Mouse (Mus musculus): ENCODE measurements at regions not wholly inside any gene's neighbourhood (a gene's known extent, or its start where the extent isn't known, plus 50 kb on each side); places are given as distances from the start of the nearest gene placed in this dataset.

DNA sequence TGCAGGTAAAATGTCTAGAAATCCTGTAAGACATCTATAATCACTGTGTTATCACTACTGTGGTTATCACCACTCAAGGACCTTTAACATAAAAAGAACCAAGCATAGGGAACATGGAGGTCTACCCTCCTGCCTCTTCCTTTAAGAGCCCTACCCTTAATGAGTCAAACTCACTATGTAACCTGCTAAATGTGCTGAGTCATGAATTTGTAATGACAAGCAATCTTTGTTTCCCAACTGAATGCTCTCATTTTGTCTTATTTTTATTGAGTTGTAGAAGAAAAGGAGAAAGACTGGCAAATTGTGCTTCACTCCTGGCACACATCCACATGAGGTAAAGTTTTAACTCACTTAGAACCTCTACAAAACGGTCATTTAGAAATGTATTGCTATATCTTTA, 301.8 kb upstream of the Rnf219 start:
- WGBS = 68% methylated on average over 1 of the region's 1 CpGs
- no peak for ATAC-seq (ENCODE audit: low FRiP score, low read depth)
- Histone ChIP-seq H3K9ac (no peak overlapping the region), H3K4me2 (no peak overlapping the region), H3K4me3 (no peak overlapping the region), H3K4me1 (replicated peaks) (no peaks in the 10 kb centered on the region), H3K27me3 (no peaks in the 10 kb centered on the region), H3K27ac (replicated peaks) (no peak overlapping the region), H3K9me3 (no peaks in the 10 kb centered on the region), H3K36me3 (no peaks in the 10 kb centered on the region)

DNA sequence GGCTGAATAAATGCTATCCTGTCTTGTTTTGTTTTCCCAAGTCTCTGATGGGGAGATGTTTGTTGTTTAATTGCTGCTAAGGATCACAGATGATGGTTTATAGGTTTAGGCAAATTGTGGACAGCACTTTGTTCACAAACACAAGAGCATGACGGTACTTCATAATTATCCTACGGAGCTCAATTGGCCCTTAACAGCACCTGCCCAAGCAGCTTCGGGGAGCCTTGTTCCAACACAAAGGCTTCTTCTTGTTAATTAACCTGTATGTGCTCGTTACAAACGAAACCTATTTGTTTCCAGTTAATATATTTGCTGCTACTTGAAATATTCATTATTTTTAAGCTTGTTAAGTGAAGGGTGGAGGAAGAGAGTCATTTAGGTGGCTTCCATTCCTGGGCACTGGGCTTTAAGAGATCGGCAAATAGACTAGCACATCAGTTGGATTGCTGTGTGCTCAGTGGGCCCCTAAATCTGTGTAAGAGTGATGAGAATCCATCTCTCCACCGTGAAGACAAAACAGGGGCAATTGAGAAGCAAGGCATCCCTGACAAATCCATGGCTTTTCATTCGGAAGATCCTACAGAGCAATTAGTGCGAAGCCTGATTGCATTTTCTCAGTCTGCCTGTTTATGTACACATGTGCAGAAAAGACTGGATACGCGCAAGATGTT, 299.6 kb upstream of the Rnf219 start:
- Histone ChIP-seq H3K4me3 (no peak overlapping the region), H3K4me2 (no peak overlapping the region), H3K9me3 (no peaks in the 10 kb centered on the region), H3K27me3 (no peaks in the 10 kb centered on the region), H3K27ac (replicated peaks) (no peak overlapping the region), H3K9ac (no peak overlapping the region), H3K4me1 (replicated peaks) (no peaks in the 10 kb centered on the region), H3K36me3 (no peaks in the 10 kb centered on the region)
- 61% methylated on average over 11 of the region's 11 CpGs for WGBS
- no peak for ATAC-seq (ENCODE audit: low FRiP score, low read depth)

DNA sequence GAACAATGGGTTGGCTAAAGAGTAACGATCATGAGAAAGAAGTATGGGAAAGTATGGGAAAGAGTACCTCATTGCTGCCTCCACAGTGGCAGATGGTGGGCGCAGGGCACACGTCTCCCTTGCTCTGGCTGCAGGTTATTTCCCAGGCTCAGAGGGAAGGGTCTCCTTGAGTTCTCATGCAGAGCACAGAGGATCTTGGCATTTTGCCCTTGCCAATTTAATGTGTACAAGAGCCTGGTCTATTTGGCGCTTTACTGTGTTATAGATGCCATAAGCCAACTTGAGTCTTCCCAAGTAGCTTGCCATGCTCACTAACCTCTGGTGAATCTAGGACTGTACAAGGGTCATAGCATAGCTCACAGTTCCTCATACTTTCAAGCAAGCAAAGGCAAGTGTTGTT, 296.7 kb upstream of the Rnf219 start:
- 0 out of 2 replicates have a peak, but pooled peaks cover 3% of the 10 kb centered on the region for H3K27me3 ChIP-seq
- WGBS = 74% methylated on average over 4 of the region's 4 CpGs
- no peak overlapping the region for H3K4me2 ChIP-seq
- H3K9ac ChIP-seq = no peak overlapping the region
- no peak overlapping the region for H3K27ac ChIP-seq (replicated peaks)
- H3K36me3 ChIP-seq = no peaks in the 10 kb centered on the region
- no peaks in the 10 kb centered on the region for H3K9me3 ChIP-seq
- H3K4me1 ChIP-seq (replicated peaks) = no peaks in the 10 kb centered on the region
- H3K4me3 ChIP-seq = no peak overlapping the region
- ATAC-seq (ENCODE audit: low FRiP score, low read depth) = no peak

DNA sequence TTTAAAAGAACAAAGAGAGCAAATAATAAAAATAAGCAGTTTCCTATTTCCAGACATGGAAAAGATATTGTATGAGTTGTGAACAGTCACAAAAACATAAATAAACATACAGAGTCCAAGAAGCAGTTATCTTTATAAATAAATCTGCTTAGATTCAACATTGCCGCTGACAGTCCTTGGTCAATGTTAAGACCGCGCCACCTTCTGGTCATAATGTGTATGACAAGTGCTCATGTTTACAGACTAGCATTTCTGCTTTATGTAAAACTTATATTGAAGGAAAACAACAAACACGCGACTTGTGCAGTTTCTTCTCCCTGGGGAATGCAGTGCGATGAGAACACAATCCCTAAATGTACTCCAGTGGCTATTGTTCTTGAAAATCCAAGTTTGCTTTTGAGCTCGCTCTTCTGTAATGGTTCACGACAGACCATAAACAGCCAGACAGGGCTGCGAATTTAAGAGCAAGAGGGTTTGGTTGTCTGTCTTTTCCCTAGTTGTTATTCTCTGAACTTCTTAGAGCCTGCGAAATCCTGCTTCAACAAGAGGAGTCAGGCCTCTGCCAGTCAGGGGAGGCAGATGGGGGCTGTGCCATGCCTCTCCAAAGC, 291.6 kb upstream of the Rnf219 start:
- no peak overlapping the region for H3K27ac ChIP-seq (replicated peaks)
- H3K4me1 ChIP-seq (replicated peaks) = no peaks in the 10 kb centered on the region
- no peaks in the 10 kb centered on the region for H3K9me3 ChIP-seq
- H3K9ac ChIP-seq = no peak overlapping the region
- H3K27me3 ChIP-seq = 0 out of 2 replicates have a peak, but pooled peaks cover 3% of the 10 kb centered on the region
- WGBS = 33% methylated on average over 10 of the region's 10 CpGs
- no peaks in the 10 kb centered on the region for H3K36me3 ChIP-seq
- H3K4me2 ChIP-seq = no peak overlapping the region
- ATAC-seq (ENCODE audit: low FRiP score, low read depth) = no peak
- H3K4me3 ChIP-seq = no peak overlapping the region

DNA sequence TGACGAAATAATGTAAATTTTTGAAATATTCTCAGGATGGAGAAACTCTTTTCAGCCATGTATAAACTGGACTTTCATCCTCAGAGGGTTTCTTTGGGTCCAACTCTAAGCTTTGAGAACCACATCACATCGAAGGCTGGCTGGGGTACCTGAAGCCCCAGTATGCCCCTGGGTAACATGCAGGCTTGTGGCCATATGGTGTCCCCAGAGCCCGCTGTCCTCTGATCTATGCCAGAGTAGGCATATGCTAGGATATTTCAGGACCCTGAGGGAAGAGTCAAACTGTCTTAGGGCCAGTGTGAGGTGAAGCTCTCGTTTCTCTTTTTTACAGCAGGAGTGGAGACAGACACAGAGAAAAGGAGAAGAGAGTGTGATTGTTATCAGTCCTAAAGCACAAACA, 289.6 kb upstream of the Rnf219 start:
- Histone ChIP-seq H3K27ac (replicated peaks) (no peak overlapping the region), H3K36me3 (no peaks in the 10 kb centered on the region), H3K9ac (no peak overlapping the region), H3K4me3 (no peak overlapping the region), H3K4me1 (replicated peaks) (no peaks in the 10 kb centered on the region), H3K27me3 (0 out of 2 replicates have a peak, but pooled peaks cover 3% of the 10 kb centered on the region), H3K4me2 (no peak overlapping the region), H3K9me3 (no peaks in the 10 kb centered on the region)
- 65% methylated on average over 4 of the region's 4 CpGs for WGBS
- ATAC-seq (ENCODE audit: low FRiP score, low read depth) = no peak

GRCm38 (mm10) chr14:104805332-104805731, 282.9 kb upstream of the Rnf219 start:
- Histone ChIP-seq H3K4me1 (replicated peaks) (no peaks in the 10 kb centered on the region), H3K9ac (no peak overlapping the region), H3K4me2 (no peak overlapping the region), H3K4me3 (no peak overlapping the region), H3K27ac (replicated peaks) (no peak overlapping the region), H3K36me3 (no peaks in the 10 kb centered on the region), H3K9me3 (no peaks in the 10 kb centered on the region), H3K27me3 (no peaks in the 10 kb centered on the region)
- no peak for ATAC-seq (ENCODE audit: low FRiP score, low read depth)
- 90% methylated on average over 10 of the region's 10 CpGs for WGBS

GRCm38 (mm10) chr14:104796348-104796965, 274.0 kb upstream of the Rnf219 start:
- no peaks in the 10 kb centered on the region for H3K36me3 ChIP-seq
- no peak overlapping the region for H3K27ac ChIP-seq (replicated peaks)
- H3K9me3 ChIP-seq = no peaks in the 10 kb centered on the region
- no peak overlapping the region for H3K4me3 ChIP-seq
- no peak overlapping the region for H3K9ac ChIP-seq
- H3K4me2 ChIP-seq = no peak overlapping the region
- 74% methylated on average over 17 of the region's 17 CpGs for WGBS
- H3K27me3 ChIP-seq = no peaks in the 10 kb centered on the region
- ATAC-seq (ENCODE audit: low FRiP score, low read depth) = no peak; the same call in 1 of the 2 replicates
- no peaks in the 10 kb centered on the region for H3K4me1 ChIP-seq (replicated peaks)

- 42% methylated on average over 3 of the region's 3 CpGs for WGBS
- no peak for ATAC-seq (ENCODE audit: low FRiP score, low read depth)
These were observed 266.9 kb upstream of the Rnf219 start for GRCm38 (mm10) chr14:104789346-104789745.

GRCm38 (mm10) chr14:104785066-104785465, 262.6 kb upstream of the Rnf219 start:
- Histone ChIP-seq H3K27me3 (no peaks in the 10 kb centered on the region), H3K27ac (replicated peaks) (no peak overlapping the region), H3K9me3 (no peaks in the 10 kb centered on the region), H3K4me1 (replicated peaks) (no peaks in the 10 kb centered on the region), H3K36me3 (no peaks in the 10 kb centered on the region), H3K9ac (no peak overlapping the region), H3K4me2 (no peak overlapping the region), H3K4me3 (no peak overlapping the region)
- ATAC-seq (ENCODE audit: low FRiP score, low read depth) = no peak
- WGBS = 80% methylated on average over 12 of the region's 12 CpGs

More at GRCm38 (mm10) chr14:104789346-104789745, 266.9 kb upstream of the Rnf219 start:
- Histone ChIP-seq H3K9ac (no peak overlapping the region), H3K4me1 (replicated peaks) (no peaks in the 10 kb centered on the region), H3K9me3 (no peaks in the 10 kb centered on the region), H3K4me2 (no peak overlapping the region), H3K4me3 (no peak overlapping the region), H3K27ac (replicated peaks) (no peak overlapping the region), H3K27me3 (no peaks in the 10 kb centered on the region), H3K36me3 (no peaks in the 10 kb centered on the region)

GRCm38 (mm10) chr14:104769938-104770337, 247.5 kb upstream of the Rnf219 start:
- no peak overlapping the region for H3K4me3 ChIP-seq
- H3K36me3 ChIP-seq = no peaks in the 10 kb centered on the region
- 58% methylated on average over 4 of the region's 4 CpGs for WGBS
- H3K4me2 ChIP-seq = no peak overlapping the region
- no peak for ATAC-seq (ENCODE audit: low FRiP score, low read depth)
- no peak overlapping the region for H3K27ac ChIP-seq (replicated peaks)
- H3K27me3 ChIP-seq = no peaks in the 10 kb centered on the region
- H3K9me3 ChIP-seq = no peaks in the 10 kb centered on the region
- H3K4me1 ChIP-seq (replicated peaks) = no peaks in the 10 kb centered on the region
- H3K9ac ChIP-seq = no peak overlapping the region

GRCm38 (mm10) chr14:104734213-104734612, 211.8 kb upstream of the Rnf219 start:
- no peaks in the 10 kb centered on the region for H3K27me3 ChIP-seq
- no peaks in the 10 kb centered on the region for H3K4me1 ChIP-seq (replicated peaks)
- H3K9ac ChIP-seq = no peak overlapping the region
- ATAC-seq (ENCODE audit: low FRiP score, low read depth) = no peak
- H3K36me3 ChIP-seq = no peaks in the 10 kb centered on the region
- H3K4me2 ChIP-seq = no peak overlapping the region
- WGBS = 51% methylated on average over 3 of the region's 3 CpGs
- no peaks in the 10 kb centered on the region for H3K9me3 ChIP-seq
- H3K27ac ChIP-seq (replicated peaks) = no peak overlapping the region
- no peak overlapping the region for H3K4me3 ChIP-seq

DNA sequence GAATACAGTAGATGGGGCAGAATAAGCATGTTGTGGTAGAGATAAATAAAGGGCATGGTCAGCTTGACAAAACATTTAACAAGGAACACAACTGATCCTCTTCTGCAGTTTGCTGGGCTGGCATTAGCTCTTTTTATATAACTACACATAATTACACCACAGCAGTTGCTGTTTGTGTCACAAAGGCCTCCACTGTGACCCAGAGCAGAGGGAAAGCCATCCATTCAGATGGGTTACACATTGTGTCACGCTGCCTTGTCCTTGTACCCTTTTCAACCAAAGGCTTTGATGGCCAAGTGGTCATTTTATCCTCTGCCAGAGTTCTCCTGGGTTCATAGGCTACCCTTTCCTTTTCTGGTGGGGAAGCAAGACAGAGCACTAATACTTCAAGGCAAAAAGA, 209.6 kb upstream of the Rnf219 start:
- no peak for ATAC-seq (ENCODE audit: low FRiP score, low read depth)
- no peak overlapping the region for H3K4me3 ChIP-seq
- H3K9ac ChIP-seq = no peak overlapping the region
- H3K4me1 ChIP-seq (replicated peaks) = no peaks in the 10 kb centered on the region
- no peaks in the 10 kb centered on the region for H3K9me3 ChIP-seq
- 10% methylated on average over 1 of the region's 1 CpGs for WGBS
- H3K27ac ChIP-seq (replicated peaks) = no peak overlapping the region
- no peaks in the 10 kb centered on the region for H3K27me3 ChIP-seq
- H3K36me3 ChIP-seq = no peaks in the 10 kb centered on the region
- no peak overlapping the region for H3K4me2 ChIP-seq

All from hindbrain, embryonic 15.5 days (tissue).